Mouse (Mus musculus): ENCODE results near the gene Psd. TPM values are rescaled to one million over a fixed set of nuclear protein-coding genes. Genes with fewer than 3 reads are reported as not detected.

The Psd gene
- polyA plus RNA-seq, 1 experiment from 2014 or later, result 7.0 TPM

GRCm38 (mm10) chr19:46317546-46317885 is 9.4 kb downstream of the Psd start:
- ATAC-seq (ENCODE audit: borderline replicate concordance, extremely low read depth, low FRiP score, low TSS enrichment), result no peak

GRCm38 (mm10) chr19:46316846-46317545 is 10.0 kb downstream of the Psd start:
- Histone ChIP-seq H3K9ac (peak overlapping the region; percentile 7; the same call in 1 of the 2 replicates), H3K4me3 (peak overlapping the region; percentile 46), H3K9me3 (no peaks in the 10 kb centered on the region), H3K4me1 (peaks cover 22% of the 10 kb centered on the region), H3K27ac (no peak overlapping the region), H3K36me3 (peaks cover 4% of the 10 kb centered on the region; the same call in 1 of the 2 replicates), H3K4me2 (peak overlapping the region; percentile 64), H3K27me3 (peaks cover 88% of the 10 kb centered on the region)
- ATAC-seq (ENCODE audit: borderline replicate concordance, extremely low read depth, low FRiP score, low TSS enrichment), result no peak
- WGBS, result 35% methylated on average over 15 of the region's 15 CpGs

More at GRCm38 (mm10) chr19:46317546-46317885, 9.4 kb downstream of the Psd start:
- Histone ChIP-seq H3K27me3 (peaks cover 93% of the 10 kb centered on the region), H3K9me3 (no peaks in the 10 kb centered on the region), H3K27ac (no peak overlapping the region), H3K4me1 (peaks cover 22% of the 10 kb centered on the region), H3K36me3 (peaks cover 2% of the 10 kb centered on the region; the same call in 1 of the 2 replicates), H3K4me3 (peak overlapping the region; percentile 46), H3K9ac (peak overlapping the region; percentile 7; the same call in 1 of the 2 replicates), H3K4me2 (peak overlapping the region; percentile 64)
- 2% methylated on average over 41 of the region's 48 CpGs for WGBS

- H3K9ac ChIP-seq, result no peak overlapping the region
- H3K4me1 ChIP-seq, result peaks cover 22% of the 10 kb centered on the region
- 0 out of 2 replicates have a peak overlapping the region, but pooled peaks have one; percentile 64 for H3K4me2 ChIP-seq
- no peak overlapping the region for H3K4me3 ChIP-seq
- no peak for ATAC-seq (ENCODE audit: borderline replicate concordance, extremely low read depth, low FRiP score, low TSS enrichment)
- H3K27ac ChIP-seq, result no peak overlapping the region
- H3K9me3 ChIP-seq, result no peaks in the 10 kb centered on the region
- WGBS, result 44% methylated on average over 12 of the region's 12 CpGs
- H3K36me3 ChIP-seq, result peaks cover 10% of the 10 kb centered on the region; the same call in 1 of the 2 replicates
- peaks cover 78% of the 10 kb centered on the region for H3K27me3 ChIP-seq
Observed at GRCm38 (mm10) chr19:46315752-46316610, 11.0 kb downstream of the Psd start.

- Histone ChIP-seq H3K4me1 (peaks cover 22% of the 10 kb centered on the region), H3K4me3 (no peak overlapping the region)
- ATAC-seq (ENCODE audit: borderline replicate concordance, extremely low read depth, low FRiP score, low TSS enrichment), result no peak
Observed at GRCm38 (mm10) chr19:46314872-46315742, 11.8 kb downstream of the Psd start.

GRCm38 (mm10) chr19:46314151-46314601 is 12.8 kb downstream of the Psd start:
- ATAC-seq (ENCODE audit: borderline replicate concordance, extremely low read depth, low FRiP score, low TSS enrichment), result no peak
- Histone ChIP-seq H3K27me3 (peaks cover 60% of the 10 kb centered on the region), H3K4me3 (no peak overlapping the region), H3K4me2 (no peak overlapping the region), H3K4me1 (peaks cover 22% of the 10 kb centered on the region), H3K27ac (no peak overlapping the region), H3K36me3 (peaks cover 12% of the 10 kb centered on the region; the same call in 1 of the 2 replicates), H3K9ac (no peak overlapping the region), H3K9me3 (no peaks in the 10 kb centered on the region)
- 19% methylated on average over 18 of the region's 18 CpGs for WGBS

More at GRCm38 (mm10) chr19:46314872-46315742, 11.8 kb downstream of the Psd start:
- Histone ChIP-seq H3K4me2 (no peak overlapping the region), H3K9me3 (no peaks in the 10 kb centered on the region), H3K27ac (no peak overlapping the region), H3K36me3 (peaks cover 12% of the 10 kb centered on the region; the same call in 1 of the 2 replicates), H3K9ac (no peak overlapping the region), H3K27me3 (peaks cover 69% of the 10 kb centered on the region)
- WGBS, result 32% methylated on average over 14 of the region's 14 CpGs

GRCm38 (mm10) chr19:46313591-46313990 is 13.4 kb downstream of the Psd start:
- Histone ChIP-seq H3K4me1 (peaks cover 26% of the 10 kb centered on the region), H3K27me3 (peaks cover 54% of the 10 kb centered on the region), H3K36me3 (peaks cover 12% of the 10 kb centered on the region; the same call in 1 of the 2 replicates), H3K9ac (no peak overlapping the region), H3K4me3 (no peak overlapping the region), H3K4me2 (no peak overlapping the region), H3K9me3 (no peaks in the 10 kb centered on the region), H3K27ac (no peak overlapping the region)
- 70% methylated on average over 6 of the region's 6 CpGs for WGBS
- no peak for ATAC-seq (ENCODE audit: borderline replicate concordance, extremely low read depth, low FRiP score, low TSS enrichment)

- Histone ChIP-seq H3K9ac (no peak overlapping the region), H3K4me3 (no peak overlapping the region), H3K9me3 (no peaks in the 10 kb centered on the region), H3K4me1 (peaks cover 23% of the 10 kb centered on the region), H3K36me3 (peaks cover 12% of the 10 kb centered on the region; the same call in 1 of the 2 replicates), H3K4me2 (no peak overlapping the region), H3K27ac (no peak overlapping the region), H3K27me3 (peaks cover 49% of the 10 kb centered on the region)
- 88% methylated on average over 9 of the region's 9 CpGs for WGBS
- ATAC-seq (ENCODE audit: borderline replicate concordance, extremely low read depth, low FRiP score, low TSS enrichment), result no peak
Observed at GRCm38 (mm10) chr19:46313116-46313515, 13.8 kb downstream of the Psd start.

GRCm38 (mm10) chr19:46312566-46312965 is 14.4 kb downstream of the Psd start:
- Histone ChIP-seq H3K4me2 (no peak overlapping the region), H3K27ac (no peak overlapping the region), H3K9me3 (no peaks in the 10 kb centered on the region), H3K27me3 (peaks cover 45% of the 10 kb centered on the region), H3K4me3 (no peak overlapping the region), H3K4me1 (peaks cover 17% of the 10 kb centered on the region), H3K36me3 (peaks cover 12% of the 10 kb centered on the region; the same call in 1 of the 2 replicates), H3K9ac (no peak overlapping the region)
- 91% methylated on average over 21 of the region's 21 CpGs for WGBS
- no peak for ATAC-seq (ENCODE audit: borderline replicate concordance, extremely low read depth, low FRiP score, low TSS enrichment)

GRCm38 (mm10) chr19:46311341-46311740 is 15.6 kb downstream of the Psd start:
- Histone ChIP-seq H3K27ac (no peak overlapping the region), H3K4me3 (no peak overlapping the region), H3K36me3 (peaks cover 12% of the 10 kb centered on the region; the same call in 1 of the 2 replicates), H3K9ac (no peak overlapping the region), H3K27me3 (peaks cover 41% of the 10 kb centered on the region), H3K9me3 (no peaks in the 10 kb centered on the region), H3K4me2 (no peak overlapping the region), H3K4me1 (peaks cover 13% of the 10 kb centered on the region)
- WGBS, result 80% methylated on average over 9 of the region's 9 CpGs
- no peak for ATAC-seq (ENCODE audit: borderline replicate concordance, extremely low read depth, low FRiP score, low TSS enrichment)

- 85% methylated on average over 12 of the region's 12 CpGs for WGBS
- peaks cover 12% of the 10 kb centered on the region; the same call in 1 of the 2 replicates for H3K36me3 ChIP-seq
- peaks cover 31% of the 10 kb centered on the region for H3K27me3 ChIP-seq
Observed at GRCm38 (mm10) chr19:46310312-46310865, 16.6 kb downstream of the Psd start.

More at GRCm38 (mm10) chr19:46310312-46310865, 16.6 kb downstream of the Psd start:
- Histone ChIP-seq H3K9ac (no peak overlapping the region), H3K9me3 (no peaks in the 10 kb centered on the region), H3K27ac (no peak overlapping the region), H3K4me2 (no peak overlapping the region), H3K4me1 (peaks cover 18% of the 10 kb centered on the region), H3K4me3 (no peak overlapping the region)
- no peak for ATAC-seq (ENCODE audit: borderline replicate concordance, extremely low read depth, low FRiP score, low TSS enrichment)

All from lung, embryonic 15.5 days (tissue).